Mouse (Mus musculus): ENCODE data around the gene Krt2.

Gene Krt2

GRCm38 (mm10) chr15:101772080-101772710 is 45.8 kb downstream of the Krt2 start:
- no peak for DNase-seq (ENCODE audit: low spot score)

- DNase-seq (ENCODE audit: low spot score), result no peak
Observed at GRCm38 (mm10) chr15:101770226-101770625, 47.7 kb downstream of the Krt2 start.
